Mouse (Mus musculus) C2C12 (cell line): ENCODE results near the gene Uprt.

Source experiments
- CTCF ChIP-seq: IDR thresholded peaks from one replicate; pipeline ENCODE4 v1.5.1; 2011; ENCODE audit not compliant: control insufficient read depth, insufficient read depth, insufficient read length
- MYOD1 ChIP-seq: IDR thresholded peaks from one replicate; pipeline ENCODE4 v1.6.1; 2011; ENCODE audit warnings: low read depth; ENCODE audit not compliant: control insufficient read depth, insufficient read length
- MYOG ChIP-seq: IDR thresholded peaks from one replicate; pipeline ENCODE4 v1.6.1; 2011; ENCODE audit not compliant: control insufficient read depth, insufficient read length; ENCODE audit errors: extremely low read depth

- no peak for TF ChIP-seq MYOD1
- no peak for TF ChIP-seq CTCF
- TF ChIP-seq MYOG = no peak
These were observed 6.4 kb downstream of the Uprt start for GRCm38 (mm10) chrX:104488870-104489467.
